Mouse (Mus musculus): ENCODE measurements at regions not wholly inside any gene's neighbourhood (a gene's known extent, or its start where the extent isn't known, plus 50 kb on each side); places are given as distances from the start of the nearest gene placed in this dataset.
A peak's percentile ranks its signal among the peaks of the same experiment; 100 is the strongest.

DNA sequence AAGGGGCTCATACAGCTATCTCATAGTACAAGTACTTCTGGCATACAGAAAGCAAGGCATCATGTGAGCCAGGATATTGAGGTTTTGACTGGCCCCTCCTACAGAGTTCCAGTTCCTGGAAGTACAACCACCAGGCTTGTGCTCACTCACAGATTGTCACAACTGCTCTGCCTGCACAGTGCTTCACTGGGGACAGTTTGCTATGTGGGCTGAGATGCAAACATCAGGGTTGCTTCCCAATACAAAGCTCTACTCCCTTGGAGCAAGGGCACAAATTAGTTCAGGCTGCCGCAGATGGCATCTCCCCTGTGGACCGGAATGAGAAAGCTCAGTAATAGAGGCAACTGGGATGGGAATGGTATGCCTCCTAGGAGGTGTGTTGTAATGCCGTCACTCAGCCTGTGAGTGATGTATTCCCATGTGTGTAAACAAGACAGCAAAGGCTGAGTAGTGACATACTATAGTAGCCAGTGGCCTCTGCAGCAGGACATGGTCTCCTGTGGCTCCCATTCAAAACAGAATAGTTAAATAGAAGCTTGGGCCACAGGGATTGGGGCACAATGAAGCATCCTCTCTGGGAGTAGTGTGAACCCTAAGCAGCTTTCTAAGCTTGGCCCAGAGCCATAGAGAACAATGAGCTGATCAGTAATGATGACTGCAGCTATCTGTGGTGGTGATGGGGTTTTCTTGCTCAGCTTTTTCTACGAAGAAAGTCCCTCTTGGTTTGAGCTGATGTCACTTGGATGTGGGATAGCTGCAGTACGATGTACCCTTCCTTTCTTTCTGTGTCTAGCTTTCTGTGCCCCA, 148.8 kb upstream of the Cd180 start:
- H3K9ac ChIP-seq, result no peak overlapping the region
- no peaks in the 10 kb centered on the region for H3K27me3 ChIP-seq
- no peak overlapping the region for H3K4me3 ChIP-seq
- H3K36me3 ChIP-seq, result no peaks in the 10 kb centered on the region
- peaks cover 20% of the 10 kb centered on the region for H3K4me1 ChIP-seq
- H3K4me2 ChIP-seq, result no peak overlapping the region
- ATAC-seq (ENCODE audit: insufficient number of reproducible peaks, insufficient read depth, low FRiP score, low TSS enrichment, low read depth), result no peak
- 55% methylated on average over 5 of the region's 5 CpGs for WGBS
- no peak overlapping the region for H3K27ac ChIP-seq
- no peaks in the 10 kb centered on the region for H3K9me3 ChIP-seq

DNA sequence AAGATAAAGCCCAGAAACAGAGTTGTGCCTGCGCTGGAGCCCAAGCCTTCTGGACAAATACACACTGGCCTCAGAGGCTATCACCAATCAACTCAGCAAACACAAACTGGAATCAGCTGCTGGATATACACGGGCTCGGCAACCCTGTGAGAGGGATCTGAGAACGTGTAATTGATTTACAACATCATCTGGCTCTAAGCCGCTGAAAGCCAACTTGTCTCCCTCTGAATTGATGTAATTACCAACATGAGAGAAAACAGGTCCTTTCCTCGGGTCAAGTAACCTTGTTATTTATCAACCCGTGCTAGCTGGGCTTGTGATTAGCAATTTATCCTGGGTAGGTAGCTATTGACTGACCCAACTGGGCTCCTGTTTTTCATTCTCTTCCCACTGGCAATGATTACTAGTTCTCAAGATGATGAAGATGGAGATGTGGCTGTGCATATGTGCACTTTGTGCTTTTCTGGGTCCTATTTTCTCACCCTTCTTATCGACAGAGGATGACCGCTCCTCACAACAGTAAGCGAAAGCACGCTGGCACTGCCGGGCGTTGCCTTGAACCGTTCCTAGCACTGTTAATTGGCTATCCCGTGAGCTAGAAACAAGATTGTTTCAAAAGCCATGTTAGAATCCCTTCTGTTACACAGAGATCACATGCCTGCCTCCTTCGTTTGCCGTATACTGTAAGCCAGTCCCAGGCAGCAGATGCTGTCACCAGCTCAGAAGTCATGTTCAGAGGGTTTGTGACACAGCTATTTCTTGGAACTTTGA, 147.3 kb upstream of the Cd180 start:
- Histone ChIP-seq H3K27me3 (no peaks in the 10 kb centered on the region), H3K4me2 (peak overlapping the region; percentile 12; the same call in 1 of the 2 replicates), H3K36me3 (no peaks in the 10 kb centered on the region), H3K27ac (no peak overlapping the region), H3K4me1 (peaks cover 20% of the 10 kb centered on the region), H3K9ac (no peak overlapping the region), H3K9me3 (no peaks in the 10 kb centered on the region), H3K4me3 (no peak overlapping the region)
- WGBS, result 26% methylated on average over 17 of the region's 17 CpGs
- ATAC-seq (ENCODE audit: insufficient number of reproducible peaks, insufficient read depth, low FRiP score, low TSS enrichment, low read depth), result 0 out of 2 replicates have a peak, but pooled peaks have one; percentile 3

DNA sequence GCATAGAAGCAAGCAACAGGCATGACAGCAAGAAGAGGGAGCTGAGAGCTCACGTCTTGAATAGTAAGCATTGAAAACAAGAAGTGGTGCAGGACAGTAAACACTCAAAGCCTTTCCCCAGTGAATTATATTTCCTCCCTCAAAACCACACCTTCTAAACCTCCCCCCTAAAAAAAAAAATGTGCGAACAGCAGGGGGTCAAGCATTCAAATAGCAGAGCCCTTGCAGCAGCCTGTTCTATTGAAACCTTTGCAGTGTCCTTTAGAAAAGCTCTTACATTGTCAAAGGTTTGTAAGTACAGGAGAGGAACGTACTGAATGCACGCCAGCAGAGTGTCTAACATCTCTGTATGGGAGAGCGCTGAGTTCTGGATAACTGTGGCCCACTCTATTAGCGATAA, 145.1 kb upstream of the Cd180 start:
- no peaks in the 10 kb centered on the region for H3K36me3 ChIP-seq
- H3K4me1 ChIP-seq, result peaks cover 20% of the 10 kb centered on the region
- H3K9me3 ChIP-seq, result no peaks in the 10 kb centered on the region
- H3K4me2 ChIP-seq, result no peak overlapping the region
- H3K27me3 ChIP-seq, result no peaks in the 10 kb centered on the region
- no peak overlapping the region for H3K9ac ChIP-seq
- WGBS, result 54% methylated on average over 6 of the region's 6 CpGs
- H3K27ac ChIP-seq, result no peak overlapping the region
- no peak for ATAC-seq (ENCODE audit: insufficient number of reproducible peaks, insufficient read depth, low FRiP score, low TSS enrichment, low read depth)
- no peak overlapping the region for H3K4me3 ChIP-seq

DNA sequence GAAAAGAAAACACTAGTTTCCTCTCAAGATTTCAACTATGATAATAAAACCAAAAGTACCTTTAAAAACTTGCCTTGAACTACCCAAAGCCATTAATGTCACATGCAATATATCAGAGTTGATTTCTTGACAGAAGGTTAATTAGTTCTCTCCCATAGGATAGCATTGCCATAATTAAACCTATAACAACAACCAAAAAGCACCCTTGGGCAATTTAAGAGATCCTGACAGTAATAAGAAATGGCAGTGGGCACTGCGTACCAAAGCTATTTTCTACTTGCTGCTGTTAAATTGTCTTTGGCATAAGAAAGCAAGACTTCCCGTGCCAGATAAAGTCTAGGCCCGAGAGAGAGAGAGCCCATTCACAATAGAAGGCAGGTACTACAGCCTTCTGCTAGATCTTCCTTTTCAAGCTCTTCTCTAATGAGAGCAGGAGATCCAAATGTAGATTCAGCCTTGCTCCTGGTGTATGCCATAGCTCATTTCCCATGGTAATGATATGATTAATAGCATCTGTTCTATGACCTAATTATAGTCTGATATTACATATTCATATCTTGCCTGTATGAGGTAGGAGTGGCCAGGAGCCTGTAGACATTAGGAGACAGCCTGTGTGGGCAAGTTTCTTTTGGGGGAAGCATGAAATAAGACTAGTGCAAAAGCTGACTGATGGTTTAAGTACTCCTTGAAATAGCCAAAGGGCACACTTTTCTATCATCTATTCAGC, 126.3 kb upstream of the Cd180 start:
- Histone ChIP-seq H3K9ac (no peak overlapping the region), H3K27ac (no peak overlapping the region), H3K9me3 (no peaks in the 10 kb centered on the region), H3K4me2 (no peak overlapping the region), H3K4me3 (no peak overlapping the region), H3K36me3 (no peaks in the 10 kb centered on the region), H3K4me1 (no peaks in the 10 kb centered on the region), H3K27me3 (no peaks in the 10 kb centered on the region)
- no peak for ATAC-seq (ENCODE audit: insufficient number of reproducible peaks, insufficient read depth, low FRiP score, low TSS enrichment, low read depth)
- 51% methylated on average over 3 of the region's 3 CpGs for WGBS

- H3K4me2 ChIP-seq, result no peak overlapping the region
- WGBS, result 93% methylated on average over 3 of the region's 3 CpGs
Measured at GRCm38 (mm10) chr13:102569580-102569979, 123.8 kb upstream of the Cd180 start.

GRCm38 (mm10) chr13:102570286-102570685, 123.1 kb upstream of the Cd180 start:
- no peak for ATAC-seq (ENCODE audit: insufficient number of reproducible peaks, insufficient read depth, low FRiP score, low TSS enrichment, low read depth)
- H3K4me3 ChIP-seq, result no peak overlapping the region
- no peak overlapping the region for H3K9ac ChIP-seq
- no peak overlapping the region for H3K4me2 ChIP-seq
- no peaks in the 10 kb centered on the region for H3K36me3 ChIP-seq
- no peaks in the 10 kb centered on the region for H3K27me3 ChIP-seq
- peaks cover 10% of the 10 kb centered on the region for H3K4me1 ChIP-seq
- H3K27ac ChIP-seq, result no peak overlapping the region
- no peaks in the 10 kb centered on the region for H3K9me3 ChIP-seq
- WGBS, result 89% methylated on average over 1 of the region's 1 CpGs

More at GRCm38 (mm10) chr13:102569580-102569979, 123.8 kb upstream of the Cd180 start:
- H3K9ac ChIP-seq, result no peak overlapping the region
- ATAC-seq (ENCODE audit: insufficient number of reproducible peaks, insufficient read depth, low FRiP score, low TSS enrichment, low read depth), result no peak
- no peak overlapping the region for H3K4me3 ChIP-seq
- H3K36me3 ChIP-seq, result no peaks in the 10 kb centered on the region
- H3K27ac ChIP-seq, result no peak overlapping the region
- peaks cover 10% of the 10 kb centered on the region for H3K4me1 ChIP-seq
- H3K27me3 ChIP-seq, result no peaks in the 10 kb centered on the region
- H3K9me3 ChIP-seq, result no peaks in the 10 kb centered on the region

GRCm38 (mm10) chr13:102573286-102573921, 120.0 kb upstream of the Cd180 start:
- ATAC-seq (ENCODE audit: insufficient number of reproducible peaks, insufficient read depth, low FRiP score, low TSS enrichment, low read depth), result no peak
- Histone ChIP-seq H3K4me2 (no peak overlapping the region), H3K4me1 (peaks cover 17% of the 10 kb centered on the region), H3K27ac (0 out of 2 replicates have a peak overlapping the region, but pooled peaks have one; percentile 40), H3K27me3 (no peaks in the 10 kb centered on the region), H3K36me3 (no peaks in the 10 kb centered on the region), H3K4me3 (no peak overlapping the region), H3K9me3 (no peaks in the 10 kb centered on the region), H3K9ac (no peak overlapping the region)
- 51% methylated on average over 5 of the region's 5 CpGs for WGBS

GRCm38 (mm10) chr13:102576871-102577662, 116.3 kb upstream of the Cd180 start:
- no peak overlapping the region for H3K27ac ChIP-seq
- ATAC-seq (ENCODE audit: insufficient number of reproducible peaks, insufficient read depth, low FRiP score, low TSS enrichment, low read depth), result no peak
- no peaks in the 10 kb centered on the region for H3K27me3 ChIP-seq
- H3K4me3 ChIP-seq, result no peak overlapping the region
- no peaks in the 10 kb centered on the region for H3K9me3 ChIP-seq
- H3K4me1 ChIP-seq, result peaks cover 17% of the 10 kb centered on the region
- no peak overlapping the region for H3K4me2 ChIP-seq
- no peaks in the 10 kb centered on the region for H3K36me3 ChIP-seq
- 47% methylated on average over 7 of the region's 7 CpGs for WGBS
- H3K9ac ChIP-seq, result no peak overlapping the region

GRCm38 (mm10) chr13:102578811-102579210, 114.5 kb upstream of the Cd180 start:
- no peak overlapping the region for H3K9ac ChIP-seq
- WGBS, result 80% methylated on average over 2 of the region's 2 CpGs
- H3K27me3 ChIP-seq, result no peaks in the 10 kb centered on the region
- no peak for ATAC-seq (ENCODE audit: insufficient number of reproducible peaks, insufficient read depth, low FRiP score, low TSS enrichment, low read depth)
- H3K4me2 ChIP-seq, result no peak overlapping the region
- no peaks in the 10 kb centered on the region for H3K36me3 ChIP-seq
- peaks cover 21% of the 10 kb centered on the region for H3K4me1 ChIP-seq
- H3K9me3 ChIP-seq, result no peaks in the 10 kb centered on the region
- H3K27ac ChIP-seq, result no peak overlapping the region
- no peak overlapping the region for H3K4me3 ChIP-seq

DNA sequence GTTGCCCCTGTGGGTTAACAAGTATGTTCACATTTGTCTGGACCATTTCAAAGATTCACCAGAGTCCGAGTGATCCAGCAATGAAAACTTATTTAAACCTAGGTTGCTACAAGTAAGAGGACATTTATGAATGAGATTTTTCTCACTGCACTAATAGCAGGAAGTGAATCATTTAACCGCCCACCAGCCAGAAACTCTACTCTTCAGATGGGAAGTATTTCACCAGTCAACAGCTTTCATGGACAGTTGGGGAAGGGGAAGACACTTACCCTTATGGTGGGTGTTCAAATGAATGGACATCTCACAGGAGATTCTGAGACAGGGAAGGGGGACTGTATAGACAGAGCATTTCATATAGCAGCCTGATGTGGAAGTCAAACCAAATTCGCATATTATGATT, 113.7 kb upstream of the Cd180 start:
- Histone ChIP-seq H3K9me3 (no peaks in the 10 kb centered on the region), H3K4me2 (no peak overlapping the region), H3K36me3 (no peaks in the 10 kb centered on the region), H3K9ac (no peak overlapping the region), H3K4me1 (peaks cover 28% of the 10 kb centered on the region), H3K27me3 (no peaks in the 10 kb centered on the region), H3K4me3 (no peak overlapping the region), H3K27ac (no peak overlapping the region)
- ATAC-seq (ENCODE audit: insufficient number of reproducible peaks, insufficient read depth, low FRiP score, low TSS enrichment, low read depth), result no peak
- 90% methylated on average over 3 of the region's 3 CpGs for WGBS
